Mouse (Mus musculus): ENCODE measurements around the gene Ptprj.

DNA sequence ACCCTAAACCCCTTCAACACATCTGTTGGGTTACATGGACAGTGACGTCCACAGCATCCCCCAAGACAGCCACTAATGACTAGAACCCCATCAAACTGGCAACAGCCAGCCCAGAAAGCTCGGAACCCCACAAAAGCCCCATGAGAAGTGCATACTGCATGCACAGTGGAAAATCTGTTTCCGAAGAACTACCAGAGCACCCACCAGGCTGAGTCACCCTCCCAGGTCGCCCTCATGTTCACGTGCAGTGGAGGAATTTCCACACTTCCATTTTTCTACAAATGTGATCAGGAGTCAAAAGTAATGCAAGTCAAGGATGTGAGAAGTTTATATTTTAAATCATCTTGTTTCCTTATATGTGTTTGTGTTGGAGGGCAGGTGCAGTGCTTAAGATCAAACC lies 52.3 kb downstream of the Ptprj start:
- TF ChIP-seq CTCF (IDR thresholded peaks at IDR 0.05; ENCODE audit: borderline replicate concordance, insufficient read depth, low read depth, low read length) (no peak), POLR2A (IDR thresholded peaks at IDR 0.05; ENCODE audit: borderline replicate concordance, insufficient read depth, low read length) (no peak)

All from cerebellum, adult 2 months (tissue).